Mouse (Mus musculus) embryo, embryonic 11.5 days (tissue): Measurements from ENCODE around the gene 1110008P14Rik.

Experiments used
- DNase-seq: peaks from one replicate; pipeline ENCODE4 v3.0.0-alpha.2; 2012; ENCODE audit warnings: low read depth, low spot score

The 1110008P14Rik gene

DNA sequence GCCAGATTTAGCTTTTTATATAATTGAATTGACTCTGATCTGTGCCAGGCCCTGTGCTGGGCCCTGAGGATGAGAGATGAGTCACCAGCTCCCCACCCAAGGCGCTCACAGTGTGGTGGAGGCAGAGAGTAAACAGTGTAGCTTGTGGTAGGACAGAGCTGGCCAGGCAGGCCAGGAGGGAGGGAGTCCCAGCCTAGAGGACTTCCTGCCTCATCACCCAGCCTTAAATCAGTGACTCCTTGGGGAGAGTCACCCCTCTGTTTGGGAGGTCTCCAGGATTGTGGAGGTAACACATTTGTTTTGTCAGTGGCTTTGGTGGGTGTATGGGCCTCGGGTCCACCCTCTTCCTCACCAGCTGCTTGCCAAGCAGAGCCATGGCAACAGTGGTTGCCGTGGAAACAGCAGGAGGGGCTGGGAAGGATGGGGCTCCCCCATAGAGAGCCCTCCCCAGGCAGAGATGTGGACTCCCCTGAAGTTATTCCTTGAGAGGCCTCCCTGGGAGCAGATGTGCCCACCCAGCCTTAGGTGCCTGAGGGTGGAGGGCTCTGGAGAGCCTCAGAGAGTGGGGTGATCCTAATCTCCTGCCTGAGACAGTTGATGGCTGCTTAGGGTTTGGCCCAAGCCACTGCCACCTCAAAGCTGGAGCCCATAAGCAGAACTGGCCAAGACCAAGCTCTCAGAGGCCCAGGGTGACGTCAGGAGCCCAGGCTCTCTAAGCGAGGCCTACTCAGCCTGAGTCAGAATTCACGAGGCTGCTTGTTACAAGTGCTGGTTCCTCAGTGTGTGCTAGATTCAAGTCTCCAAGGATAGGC, 39.0 kb downstream of the 1110008P14Rik start:
- DNase-seq, result no peak

DNA sequence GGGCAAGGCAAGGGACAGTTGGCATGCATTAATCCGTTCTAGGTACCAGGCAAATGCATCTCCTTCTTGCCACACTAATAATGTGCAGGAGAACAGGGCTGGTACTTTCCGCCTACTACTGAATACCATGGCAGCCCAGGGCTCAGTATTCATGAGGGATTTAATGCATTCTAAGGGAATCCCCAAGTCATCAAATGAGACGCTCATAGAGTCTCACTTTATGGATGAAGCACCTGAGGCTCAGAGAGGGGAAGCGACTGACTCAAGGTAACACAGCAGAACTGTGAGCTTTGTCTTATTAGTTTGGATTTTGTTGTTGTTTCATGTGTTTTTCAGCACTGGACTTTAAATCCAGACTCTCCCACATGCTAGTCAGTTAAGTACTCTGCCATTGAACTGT, 39.7 kb downstream of the 1110008P14Rik start:
- DNase-seq, result no peak

DNA sequence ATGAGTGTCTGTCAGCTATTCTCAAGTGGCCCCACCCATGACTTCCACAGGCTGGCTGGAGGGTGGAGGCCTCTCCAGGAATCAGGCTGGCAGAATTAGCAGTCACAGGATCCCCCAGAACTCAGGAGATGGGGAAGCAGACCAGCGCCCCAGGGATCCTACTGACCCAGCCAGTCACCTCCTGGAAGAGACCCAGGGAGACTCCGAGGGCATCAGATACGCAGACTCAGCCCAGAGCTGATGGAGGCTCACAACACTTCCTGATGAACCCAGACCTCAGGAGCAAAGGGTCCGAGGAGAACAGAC, 40.2 kb downstream of the 1110008P14Rik start:
- DNase-seq, result no peak

DNA sequence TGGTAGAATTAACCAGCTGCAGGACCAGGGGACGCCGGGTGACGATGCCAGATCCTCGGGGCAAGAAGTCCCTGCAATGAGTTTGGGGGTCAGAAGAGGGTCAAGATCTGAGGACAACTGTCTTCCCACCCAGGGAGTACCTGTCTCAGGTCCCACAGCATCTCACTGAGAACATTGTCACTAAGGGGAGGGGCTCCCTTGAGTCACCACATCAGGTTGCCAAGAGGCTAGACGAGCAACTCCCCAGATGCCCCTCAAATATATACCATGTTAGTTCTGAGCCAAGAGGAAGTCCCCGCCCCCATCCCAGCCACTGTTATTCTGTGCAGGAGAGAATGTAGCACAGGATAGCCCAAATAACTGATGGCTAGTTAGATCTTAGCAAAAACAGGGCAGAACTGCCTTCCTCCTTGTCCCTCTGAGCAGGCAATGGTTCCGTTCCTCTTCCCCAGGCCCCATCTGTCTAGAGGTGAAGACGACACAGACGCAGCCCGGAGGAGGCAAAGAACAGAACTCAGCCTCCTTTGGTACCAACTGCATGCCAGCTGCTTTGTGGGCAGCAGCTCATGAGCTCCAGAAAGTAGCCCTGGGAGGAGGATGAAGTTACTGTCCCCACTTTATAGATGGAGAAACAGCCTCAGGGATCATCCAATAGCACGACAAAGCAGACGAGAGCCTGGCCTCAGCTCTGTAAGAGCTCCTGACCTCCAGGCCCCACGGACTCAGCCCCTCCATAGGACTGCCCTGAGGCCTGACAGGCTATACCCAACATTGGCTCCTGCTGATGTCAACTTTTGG, 40.7 kb downstream of the 1110008P14Rik start:
- DNase-seq, result no peak

DNA sequence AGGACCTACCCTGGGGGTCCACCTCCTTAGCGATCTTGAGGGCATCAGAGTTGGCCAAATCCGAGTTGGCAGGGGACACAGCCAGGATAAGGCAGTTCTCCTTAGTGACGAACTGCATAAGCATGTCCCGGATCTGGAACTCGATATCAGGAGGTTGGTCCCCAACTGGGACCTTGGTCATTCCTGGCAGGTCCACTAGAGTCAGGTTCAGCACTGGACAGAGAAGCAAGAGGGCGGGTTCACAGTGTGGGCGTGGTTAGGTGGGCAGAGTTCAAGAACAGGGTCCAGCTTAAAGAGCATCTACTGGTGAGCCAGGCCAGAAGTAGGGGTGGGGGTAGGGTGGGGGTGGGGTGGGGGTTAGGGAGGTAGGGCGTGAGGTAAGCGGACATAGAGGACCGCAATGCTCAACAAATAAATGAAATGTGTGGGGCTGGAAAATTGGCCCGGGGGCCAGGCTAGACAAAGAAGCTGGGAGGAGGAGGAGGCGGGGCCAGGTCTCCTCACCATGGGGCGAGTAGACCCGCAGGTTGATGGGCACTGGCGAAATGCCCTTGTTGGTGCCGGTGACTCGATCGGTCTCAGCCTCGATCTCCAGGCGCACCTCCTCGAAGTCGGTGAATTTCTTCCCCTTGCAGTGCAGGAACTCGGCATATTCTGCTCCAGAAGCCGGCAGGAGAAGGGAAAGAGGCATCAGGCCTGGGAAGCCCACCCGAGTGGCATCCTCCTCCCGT, 41.7 kb downstream of the 1110008P14Rik start:
- no peak for DNase-seq

DNA sequence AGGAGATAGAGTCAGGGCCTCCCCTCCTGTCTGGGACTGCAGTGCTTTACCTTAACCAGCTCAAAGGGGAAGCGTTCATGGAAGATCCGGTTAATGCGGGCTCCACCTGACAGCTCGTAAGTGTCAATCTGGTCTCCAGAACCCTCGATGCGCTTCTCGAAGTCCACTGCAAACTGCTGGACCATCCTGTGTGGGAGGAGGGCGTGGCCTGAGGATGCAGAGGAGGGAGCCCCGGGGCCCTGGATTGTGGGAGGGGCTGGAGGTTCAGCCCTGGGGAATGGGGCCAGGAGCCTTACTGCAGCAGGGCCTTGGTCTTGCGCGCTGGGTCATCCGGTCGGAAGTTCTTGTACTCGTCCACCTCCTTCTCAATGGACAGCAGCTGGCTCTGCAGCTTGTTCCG, 45.9 kb downstream of the 1110008P14Rik start:
- DNase-seq, result no peak

DNA sequence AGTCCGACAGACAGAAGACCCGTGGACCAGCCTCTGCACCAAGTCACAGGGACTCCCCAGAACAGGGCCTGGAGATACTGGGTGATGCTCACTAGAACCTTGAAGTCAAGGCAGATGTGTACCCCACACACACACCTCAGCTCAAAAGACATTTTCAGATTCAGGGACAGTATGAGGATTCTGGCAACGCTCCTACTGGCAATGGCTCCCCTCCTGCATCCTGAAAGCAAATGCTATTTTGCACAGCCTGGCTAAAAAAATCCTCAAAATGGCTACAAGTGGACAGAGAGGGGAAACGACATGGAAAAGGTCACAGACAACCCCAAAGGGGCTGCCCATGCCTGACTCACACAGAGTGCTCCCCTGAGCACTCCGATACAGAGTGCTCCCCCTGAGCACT, 49.6 kb downstream of the 1110008P14Rik start:
- DNase-seq, result no peak

DNA sequence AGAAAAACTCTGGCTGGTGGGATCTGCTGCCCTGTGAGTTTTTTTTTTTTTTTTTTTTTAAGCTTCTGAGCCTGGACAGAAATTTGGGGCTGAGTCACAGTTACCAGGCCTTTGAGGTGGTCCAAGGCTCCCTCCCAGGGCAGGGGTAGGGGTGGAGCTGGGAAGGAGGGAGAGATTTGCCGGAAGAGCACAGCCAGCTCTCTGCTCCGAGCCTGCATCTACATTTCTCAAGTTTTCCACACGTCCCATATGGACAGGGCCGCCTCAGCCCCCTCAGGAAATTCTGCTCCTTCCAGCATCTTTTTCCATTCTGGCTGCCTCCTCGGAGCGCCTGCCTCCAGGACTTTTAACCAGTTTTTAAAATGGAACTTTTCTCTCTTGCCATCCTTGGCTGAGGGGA, 52.2 kb downstream of the 1110008P14Rik start:
- DNase-seq, result no peak

DNA sequence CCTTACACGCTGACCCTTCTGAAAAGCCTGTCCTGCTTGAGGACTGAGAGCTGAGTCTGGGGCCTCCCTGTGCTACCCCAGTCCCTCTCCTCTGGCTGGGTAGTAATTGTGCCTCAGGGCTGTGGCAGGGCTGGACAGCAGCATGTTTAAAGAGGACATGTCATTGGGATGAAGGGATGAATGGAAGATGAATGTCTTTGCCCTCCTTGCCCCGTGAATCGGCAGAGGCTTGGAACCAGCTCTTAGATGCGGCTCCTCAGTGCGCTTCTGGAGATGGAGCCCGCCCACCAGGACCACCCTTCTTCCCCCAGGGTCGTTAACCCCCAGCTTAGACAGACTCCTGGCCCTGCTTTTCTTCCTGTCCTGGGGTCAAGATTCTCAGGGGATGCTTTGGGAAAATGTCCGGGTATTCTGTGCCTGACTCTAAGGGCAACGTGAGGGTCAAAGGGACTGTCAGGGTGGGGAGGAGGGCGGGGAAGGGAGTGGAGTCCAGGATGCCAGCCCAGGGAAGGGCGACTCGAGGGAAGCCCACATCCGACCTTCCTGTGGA, 52.8 kb downstream of the 1110008P14Rik start:
- DNase-seq, result no peak

DNA sequence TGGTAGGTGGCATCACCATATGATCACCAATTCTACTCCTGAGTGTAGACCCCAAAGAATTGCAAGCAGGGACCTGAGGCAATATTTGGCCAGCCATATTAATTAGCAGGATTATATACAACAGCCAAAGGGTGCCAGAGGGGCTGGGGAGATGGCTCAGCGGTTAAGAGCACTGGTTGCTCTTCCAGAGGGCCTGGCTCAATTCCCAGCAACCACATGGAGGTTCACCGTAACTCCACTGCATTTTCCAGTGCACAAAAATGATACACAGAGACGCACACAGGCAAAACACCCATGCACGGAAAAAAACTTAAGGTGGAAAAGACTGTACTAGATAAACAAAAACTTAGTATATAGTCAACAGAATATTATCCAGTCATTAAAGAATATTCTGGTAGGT, 54.5 kb downstream of the 1110008P14Rik start:
- DNase-seq, result no peak
